Comparison of ENCODE assay signal across 23 mouse cellular contexts in the genomic region with DNA sequence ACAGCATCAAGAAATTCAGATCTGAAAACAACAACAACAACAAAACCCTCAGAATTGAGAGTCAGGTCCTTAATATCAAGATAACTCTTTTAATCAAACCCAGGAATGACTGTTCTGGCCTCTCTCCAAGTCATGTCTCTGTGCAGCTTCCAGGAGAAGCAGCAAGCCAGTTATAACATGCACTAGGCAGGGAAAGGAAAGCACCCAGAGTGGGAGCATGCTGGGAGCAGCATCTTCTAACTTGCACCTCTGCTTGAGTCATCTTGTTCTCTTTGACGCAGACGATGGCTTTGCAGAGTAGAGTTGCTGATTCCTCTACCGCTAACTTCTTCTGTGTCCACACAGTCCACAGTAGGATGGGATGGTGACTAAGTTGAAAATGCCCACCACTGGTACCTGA.
DNase-seq lines count a peak whose midpoint lies in the region; ATAC-seq lines count a peak whose summit lies in the region.
"Had no signal": no experiment of that assay in that cellular context is flagged by ENCODE, and none has a peak within 500 bp of the region (broad histone marks: within the 10 kb centered on the region; RNA-seq: fewer than 3 reads in every experiment).

No protein-coding gene starts in this region.

- DNase-seq in adrenal gland, postnatal 10 days, result peak; percentile 20
- DNase-seq in adrenal gland, adult 18-20 months (ENCODE audit: low spot score in 2 of 2), result no peak
- DNase-seq in frontal cortex, postnatal 14 days (ENCODE audit: low spot score in 2 of 2), result no peak
- DNase-seq in right cerebral cortex, adult 18-20 months, result peak; percentile 26
- no peak for DNase-seq in right cerebral cortex, postnatal 10 days (ENCODE audit: low spot score in 2 of 2)
- DNase-seq: adrenal gland, postnatal 14 days; B cell, adult 2 months; cerebellum, adult 11 months; cerebellum, adult 2 months; cerebellum, adult 9-11 months; cerebellum, postnatal 25 days; gastrocnemius, postnatal 25 days; heart, postnatal 10 days; heart, postnatal 4 days; kidney, adult 18-20 months; kidney, adult 9 months had no signal

- peak; percentile 92 for ATAC-seq in frontal cortex, adult (ENCODE audit: low TSS enrichment)
- ATAC-seq: forebrain, embryonic 13.5 days; forebrain, embryonic 16.5 days; hindbrain, postnatal 0 days; inflammation-experienced regulatory T-cells, adult 6 months; intestine, embryonic 16.5 days; Patski had no signal

Comparison
In these comparisons a context has a peak if more than half of its experiments do, and no peak if none do; other contexts are left out.
1. DNase-seq: peak in adrenal gland, postnatal 10 days (single experiment) and right cerebral cortex, adult 18-20 months (single experiment); none in adrenal gland, adult 18-20 months (0 of 2), frontal cortex, postnatal 14 days (0 of 2) and right cerebral cortex, postnatal 10 days (0 of 2).